Mouse (Mus musculus) heart, embryonic 15.5 days (tissue): ENCODE data around the gene Ccr6. TPM values are rescaled to one million over a fixed set of nuclear protein-coding genes. Genes with fewer than 3 reads are reported as not detected.
A peak's percentile ranks its signal among the peaks of the same experiment; 100 is the strongest.
"Not testable (repeated sequence)": the region's sequence is repeated elsewhere in the genome, so short reads cannot be mapped to it uniquely, and the experiment has no call there.

ENCODE experiments used
- ATAC-seq: fragments of 200-750 bp; cut with Nextera tagmentation; replicated peaks from 2 replicates; pipeline ENCODE4 v1.8.0; 2017; ENCODE audit warnings: low read depth, moderate TSS enrichment; ENCODE audit not compliant: insufficient number of reproducible peaks, insufficient read depth, low FRiP score
- H3K27ac ChIP-seq: fragments of 300-500 bp; sonication (generic); 2 replicates; pipeline ENCODE4 v1.5.1; 2015; ENCODE audit warnings: mild to moderate bottlenecking, inconsistent platforms
- H3K27me3 ChIP-seq: fragments of 300-500 bp; sonication (generic); 2 replicates; pipeline ENCODE4 v1.6.1; 2015; ENCODE audit warnings: inconsistent platforms
- H3K36me3 ChIP-seq: fragments of 300-500 bp; sonication (generic); 2 replicates; pipeline ENCODE4 v1.6.1; 2015; ENCODE audit warnings: mild to moderate bottlenecking, inconsistent platforms
- H3K4me1 ChIP-seq: fragments of 300-500 bp; sonication (generic); replicated peaks from 2 replicates; pipeline ENCODE4 v1.6.1; 2015; ENCODE audit warnings: inconsistent platforms
- H3K4me2 ChIP-seq: fragments of 300-500 bp; sonication (generic); 2 replicates; pipeline ENCODE4 v1.6.1; 2015; ENCODE audit warnings: inconsistent platforms, mild to moderate bottlenecking, moderate library complexity
- H3K4me3 ChIP-seq: fragments of 300-500 bp; sonication (generic); 2 replicates; pipeline ENCODE4 v1.5.1; 2015; ENCODE audit warnings: mild to moderate bottlenecking, inconsistent platforms
- H3K9ac ChIP-seq: fragments of 300-500 bp; sonication (generic); 2 replicates; pipeline ENCODE4 v1.6.1; 2015; ENCODE audit warnings: mild to moderate bottlenecking, inconsistent platforms
- H3K9me3 ChIP-seq: fragments of 300-500 bp; sonication (generic); replicated peaks from 2 replicates; pipeline ENCODE4 v1.6.1; 2016; ENCODE audit warnings: inconsistent platforms
- WGBS: fragments of 180-500 bp; shearing (Covaris S2); methylation state at CpG from one replicate; pipeline ENCODE4 v1.1.7; 2015; ENCODE audit warnings: mixed read lengths; 5-methylcytosine and 5-hydroxymethylcytosine counted together
- polyA plus RNA-seq: library from polyadenylated mRNA; unstranded; fragments of >200 nt; fragmentation: Nextera tagmentation; extraction: Ambion mirVana; gene quantifications from 2 replicates; pipeline ENCODE4 v1.2.1, GENCODE M21; 2015

Gene Ccr6
- polyA plus RNA-seq, result 0.21 and 0.41 TPM in 2 replicates

DNA sequence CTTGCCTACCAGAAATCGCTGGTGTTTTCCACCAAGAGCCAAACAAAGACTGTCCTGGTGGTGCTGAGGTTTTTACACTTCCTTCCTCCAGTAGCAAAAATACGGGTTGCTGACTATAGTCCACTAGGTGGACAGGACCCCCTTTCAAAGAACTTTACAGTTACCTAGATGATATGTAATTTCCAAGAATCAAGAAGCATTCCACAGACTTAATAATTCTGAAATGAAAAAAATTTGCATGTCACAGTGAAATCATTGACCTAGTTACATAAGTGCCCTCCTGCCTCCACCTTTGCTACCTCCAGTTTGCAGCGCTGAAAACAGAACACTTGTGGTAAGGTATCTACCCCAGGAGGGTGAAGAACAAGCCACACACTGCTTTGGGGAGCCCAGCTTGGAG is at the start of gene Ccr6:
Gene Ccr6, plus strand, starts transcription at position 301 of the 400 bp plus-strand sequence.
- Histone ChIP-seq H3K9ac (no peak within 1 kb of the TSS), H3K9me3 (no peaks in the 10 kb centered on the region), H3K27me3 (no peaks in the 10 kb centered on the region), H3K27ac (no peak within 1 kb of the TSS), H3K36me3 (no peaks in the 10 kb centered on the region), H3K4me2 (no peak within 1 kb of the TSS), H3K4me1 (no peaks in the 10 kb centered on the region), H3K4me3 (no peak within 1 kb of the TSS)
- 59% methylated on average over 3 of the region's 3 CpGs for WGBS
- ATAC-seq, result no peak

DNA sequence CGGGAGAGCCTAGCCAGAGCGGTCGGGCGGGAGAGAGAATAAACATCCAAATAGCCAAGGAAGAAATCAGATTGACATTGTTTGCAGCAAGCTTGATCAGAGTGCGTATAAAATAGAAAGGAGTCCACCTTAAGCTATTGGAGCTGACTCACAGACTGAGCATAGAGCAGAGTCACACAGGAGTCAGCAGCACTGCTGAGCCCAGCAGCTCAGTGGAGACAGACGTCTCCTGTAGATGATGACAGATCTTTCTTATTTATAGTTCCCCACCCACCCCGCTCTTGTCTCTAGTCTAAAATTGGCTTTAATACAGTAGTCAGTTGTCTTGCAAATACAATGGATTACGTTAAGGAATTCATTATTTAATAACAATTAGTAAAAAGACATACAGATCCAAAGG is 42.2 kb upstream of the Ccr6 start:
- no peak; the same call in 1 of the 2 replicates for ATAC-seq
- Histone ChIP-seq H3K27ac (peak overlapping the region; percentile 43), H3K4me3 (no peak overlapping the region), H3K27me3 (no peaks in the 10 kb centered on the region), H3K4me1 (peaks cover 5% of the 10 kb centered on the region; the same call in 1 of the 2 replicates), H3K4me2 (no peak overlapping the region), H3K9ac (no peak overlapping the region), H3K36me3 (peaks cover 35% of the 10 kb centered on the region), H3K9me3 (no peaks in the 10 kb centered on the region)
- WGBS, result 61% methylated on average over 8 of the region's 8 CpGs

DNA sequence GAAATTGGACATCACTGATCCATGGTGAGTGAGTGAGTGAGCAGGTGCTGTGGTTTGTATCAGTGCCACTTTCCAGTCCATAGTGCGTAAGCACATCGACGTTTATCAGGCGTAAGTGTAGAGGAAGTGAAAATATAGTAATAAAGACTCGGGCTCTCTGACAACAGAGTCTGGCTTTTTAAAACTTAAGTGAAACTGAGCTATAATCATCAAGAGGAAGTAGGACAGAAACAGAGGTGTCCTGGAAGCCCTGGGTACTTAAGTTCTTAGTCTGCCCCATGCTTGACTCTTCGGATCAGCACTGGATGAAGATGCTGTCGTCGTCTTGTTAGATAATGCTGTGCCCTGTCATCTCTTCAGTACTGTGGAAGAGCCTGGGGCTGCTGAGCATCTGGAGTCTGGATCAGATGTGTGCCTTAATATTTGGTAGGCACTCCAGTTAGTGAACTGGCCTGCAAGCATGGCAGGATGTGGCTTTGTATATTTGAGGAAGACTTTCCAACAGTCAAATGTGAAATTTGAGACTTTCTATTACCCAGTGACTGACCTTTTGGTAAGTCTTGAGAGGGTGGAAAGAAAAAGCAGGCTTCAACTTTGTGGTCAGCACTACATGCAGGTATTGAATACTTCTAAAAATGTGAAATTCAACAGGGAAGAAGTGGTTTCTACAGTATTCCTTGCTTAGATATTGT is 40.0 kb upstream of the Ccr6 start:
- no peak overlapping the region for H3K4me3 ChIP-seq
- peaks cover 5% of the 10 kb centered on the region; the same call in 1 of the 2 replicates for H3K4me1 ChIP-seq
- no peaks in the 10 kb centered on the region for H3K9me3 ChIP-seq
- no peak overlapping the region for H3K27ac ChIP-seq
- peaks cover 34% of the 10 kb centered on the region for H3K36me3 ChIP-seq
- no peak overlapping the region for H3K4me2 ChIP-seq
- H3K9ac ChIP-seq, result no peak overlapping the region
- WGBS, result 74% methylated on average over 8 of the region's 8 CpGs
- H3K27me3 ChIP-seq, result no peaks in the 10 kb centered on the region
- no peak for ATAC-seq

DNA sequence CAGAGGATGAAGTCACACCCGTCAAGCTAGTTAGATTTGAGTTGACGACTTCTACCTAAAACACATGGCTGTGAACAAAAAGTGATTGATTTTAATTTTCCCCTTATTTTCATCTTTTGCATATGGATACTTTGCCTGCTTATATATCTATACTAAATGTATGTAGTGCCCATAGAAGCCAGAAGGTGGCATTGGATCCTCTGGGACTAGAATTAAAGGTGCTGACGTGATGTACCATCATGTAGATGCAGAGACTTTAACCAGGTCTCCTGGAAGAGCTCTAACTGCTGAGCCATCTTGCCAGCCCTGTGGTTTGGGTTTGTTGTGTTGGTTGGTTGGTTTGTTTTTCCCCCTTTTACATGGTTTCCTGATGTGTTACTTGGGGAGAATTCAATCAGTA is 38.2 kb upstream of the Ccr6 start:
- H3K27me3 ChIP-seq, result no peaks in the 10 kb centered on the region
- WGBS, result 70% methylated on average over 3 of the region's 3 CpGs
- no peak overlapping the region for H3K4me2 ChIP-seq
- peaks cover 5% of the 10 kb centered on the region; the same call in 1 of the 2 replicates for H3K4me1 ChIP-seq
- H3K4me3 ChIP-seq, result no peak overlapping the region
- no peak for ATAC-seq
- no peak overlapping the region for H3K27ac ChIP-seq
- no peaks in the 10 kb centered on the region for H3K9me3 ChIP-seq
- H3K9ac ChIP-seq, result no peak overlapping the region
- H3K36me3 ChIP-seq, result peaks cover 25% of the 10 kb centered on the region; the same call in 1 of the 2 replicates

DNA sequence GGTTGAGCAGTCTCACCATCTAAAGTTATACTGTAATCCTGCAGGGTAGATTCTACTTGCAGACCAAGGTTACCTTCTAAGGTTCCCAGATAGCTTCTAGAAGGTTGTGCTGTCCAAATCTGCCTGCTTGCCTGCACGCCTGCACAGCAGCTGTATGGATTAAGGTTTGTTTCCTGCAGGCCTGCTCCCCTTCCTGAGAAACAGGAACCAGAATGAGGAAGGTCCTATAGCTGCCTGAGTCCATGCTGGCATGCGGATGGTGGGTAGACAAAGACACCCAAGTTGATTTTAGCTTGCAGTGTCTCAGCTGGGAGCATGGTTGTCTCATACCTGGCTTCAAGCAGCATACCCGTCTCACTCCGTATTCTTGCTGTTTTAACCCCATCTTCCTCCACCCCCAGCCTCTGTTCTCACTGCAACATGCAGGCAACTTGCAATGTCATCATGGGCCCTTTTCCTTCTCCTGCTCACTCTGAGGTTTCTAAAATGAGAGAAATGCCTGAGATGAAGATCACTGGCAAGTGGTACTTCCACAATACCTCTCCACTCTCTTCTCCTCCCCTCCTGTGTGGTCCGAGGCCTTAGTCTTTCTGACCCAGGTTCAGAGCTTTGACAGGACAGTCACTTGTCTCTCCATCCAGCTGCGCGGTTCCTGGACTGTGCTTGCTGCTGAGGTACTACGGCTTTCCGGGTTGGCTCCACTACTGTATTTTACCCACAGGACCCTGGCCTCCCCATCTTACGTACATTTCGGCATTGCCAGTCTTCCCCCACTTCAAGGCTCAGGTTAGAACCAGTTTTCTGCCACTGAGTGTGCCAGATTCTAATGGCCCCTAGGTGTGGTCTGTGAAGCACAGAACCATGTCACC is 36.5 kb upstream of the Ccr6 start:
- no peak for ATAC-seq
- H3K9ac ChIP-seq, result no peak overlapping the region
- no peak overlapping the region for H3K27ac ChIP-seq
- no peaks in the 10 kb centered on the region for H3K9me3 ChIP-seq
- no peak overlapping the region for H3K4me2 ChIP-seq
- H3K4me1 ChIP-seq, result no peaks in the 10 kb centered on the region
- 83% methylated on average over 11 of the region's 11 CpGs for WGBS
- no peaks in the 10 kb centered on the region for H3K27me3 ChIP-seq
- no peak overlapping the region for H3K4me3 ChIP-seq
- peaks cover 25% of the 10 kb centered on the region; the same call in 1 of the 2 replicates for H3K36me3 ChIP-seq

DNA sequence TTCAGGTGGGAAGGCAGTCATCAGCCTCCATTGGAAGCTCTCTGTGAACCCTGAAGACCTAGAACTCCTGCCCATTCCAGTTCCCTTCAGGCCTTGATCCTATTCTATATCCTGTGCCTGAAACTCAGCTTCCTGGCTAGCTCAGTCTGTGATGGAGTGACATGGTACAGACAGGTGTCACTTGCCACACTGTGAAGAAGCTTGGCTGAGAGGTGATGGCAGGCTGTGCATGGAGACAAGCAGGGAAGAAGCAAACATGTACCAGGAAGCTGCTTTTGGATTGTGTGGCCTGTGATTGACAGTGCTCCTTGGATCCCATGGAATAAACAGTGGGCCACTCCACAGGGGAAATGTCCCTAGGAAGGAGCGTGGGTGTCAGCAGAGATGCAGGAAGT is 35.9 kb upstream of the Ccr6 start:
- no peak overlapping the region for H3K4me3 ChIP-seq
- H3K4me1 ChIP-seq, result no peaks in the 10 kb centered on the region
- H3K4me2 ChIP-seq, result no peak overlapping the region
- H3K36me3 ChIP-seq, result peaks cover 18% of the 10 kb centered on the region; the same call in 1 of the 2 replicates
- no peak overlapping the region for H3K27ac ChIP-seq
- WGBS, result 67% methylated on average over 1 of the region's 1 CpGs
- no peaks in the 10 kb centered on the region for H3K9me3 ChIP-seq
- no peaks in the 10 kb centered on the region for H3K27me3 ChIP-seq
- no peak overlapping the region for H3K9ac ChIP-seq
- no peak for ATAC-seq

DNA sequence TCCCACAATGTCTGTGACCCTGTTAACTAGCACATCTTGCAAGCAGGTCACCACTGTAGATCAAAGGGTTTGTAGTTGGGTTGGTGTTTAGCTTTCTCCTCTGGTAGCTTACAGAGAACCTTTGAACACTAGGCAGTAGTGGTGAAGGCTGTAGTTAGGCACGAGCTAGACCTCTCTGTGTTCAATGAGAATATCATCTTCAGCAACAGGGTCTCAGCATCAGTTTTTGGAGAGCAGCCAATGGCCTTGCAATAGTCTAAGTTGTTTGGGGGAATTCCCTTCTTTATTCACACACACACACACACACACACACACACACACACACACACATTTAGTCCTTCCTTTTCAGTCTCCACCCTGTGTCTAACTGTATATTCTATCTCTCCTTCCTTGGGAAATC is 32.4 kb upstream of the Ccr6 start:
- no peak overlapping the region for H3K9ac ChIP-seq
- no peaks in the 10 kb centered on the region for H3K27me3 ChIP-seq
- H3K4me1 ChIP-seq, result no peaks in the 10 kb centered on the region
- no peak overlapping the region for H3K4me3 ChIP-seq
- H3K4me2 ChIP-seq, result no peak overlapping the region
- H3K36me3 ChIP-seq, result no peaks in the 10 kb centered on the region
- H3K9me3 ChIP-seq, result no peaks in the 10 kb centered on the region
- no peak for ATAC-seq
- H3K27ac ChIP-seq, result no peak overlapping the region
- WGBS, result 59% methylated on average over 1 of the region's 1 CpGs

DNA sequence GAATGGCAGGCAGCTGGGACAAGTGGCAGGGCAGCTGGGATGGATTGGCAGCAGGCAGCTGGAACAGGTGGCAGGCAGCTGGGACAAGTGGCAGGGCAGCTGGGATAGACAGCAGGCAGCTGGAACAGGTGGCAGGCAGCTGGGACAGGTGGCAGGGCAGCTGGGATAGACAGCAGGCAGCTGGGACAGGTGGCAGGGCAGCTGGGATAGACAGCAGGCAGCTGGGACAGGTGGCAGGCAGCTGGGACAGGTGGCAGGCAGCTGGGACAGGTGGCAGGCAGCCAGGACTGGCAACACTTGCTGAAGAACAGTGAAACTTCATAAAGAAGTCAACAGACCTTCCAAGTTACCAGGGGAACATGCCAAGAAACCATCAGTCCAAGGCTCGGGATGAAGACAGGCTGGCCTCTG is 30.6 kb upstream of the Ccr6 start:
- 65% methylated on average over 1 of the region's 1 CpGs for WGBS
- H3K4me1 ChIP-seq, ATAC-seq, H3K27me3 ChIP-seq, H3K36me3 ChIP-seq, H3K4me3 ChIP-seq, H3K27ac ChIP-seq, H3K9me3 ChIP-seq, H3K4me2 ChIP-seq, H3K9ac ChIP-seq: not testable (repeated sequence)

DNA sequence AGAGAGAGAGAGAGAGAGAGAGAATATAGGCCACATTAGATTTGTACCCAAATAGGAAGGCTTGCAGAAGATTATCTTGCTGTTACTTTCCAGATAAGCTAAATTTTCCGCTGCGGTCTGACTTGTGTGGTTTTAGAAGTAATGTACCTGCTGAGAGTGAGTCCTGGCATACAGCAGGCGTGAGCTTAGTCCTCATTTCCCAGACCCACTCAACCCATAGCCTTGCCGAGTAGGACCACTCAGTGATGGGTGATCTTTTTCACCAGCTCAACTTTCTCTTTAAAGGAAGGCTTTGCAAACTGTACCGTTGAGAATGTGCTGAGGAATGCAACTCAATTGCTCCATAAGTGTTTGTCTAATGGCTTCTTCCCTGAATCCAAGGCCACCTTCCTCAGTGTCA is 29.2 kb upstream of the Ccr6 start:
- 63% methylated on average over 5 of the region's 5 CpGs for WGBS
- Histone ChIP-seq H3K9ac (no peak overlapping the region), H3K4me1 (no peaks in the 10 kb centered on the region), H3K4me2 (no peak overlapping the region), H3K27me3 (0 out of 2 replicates have a peak, but pooled peaks cover 4% of the 10 kb centered on the region), H3K4me3 (no peak overlapping the region), H3K36me3 (no peaks in the 10 kb centered on the region), H3K27ac (no peak overlapping the region), H3K9me3 (no peaks in the 10 kb centered on the region)
- ATAC-seq, result no peak

DNA sequence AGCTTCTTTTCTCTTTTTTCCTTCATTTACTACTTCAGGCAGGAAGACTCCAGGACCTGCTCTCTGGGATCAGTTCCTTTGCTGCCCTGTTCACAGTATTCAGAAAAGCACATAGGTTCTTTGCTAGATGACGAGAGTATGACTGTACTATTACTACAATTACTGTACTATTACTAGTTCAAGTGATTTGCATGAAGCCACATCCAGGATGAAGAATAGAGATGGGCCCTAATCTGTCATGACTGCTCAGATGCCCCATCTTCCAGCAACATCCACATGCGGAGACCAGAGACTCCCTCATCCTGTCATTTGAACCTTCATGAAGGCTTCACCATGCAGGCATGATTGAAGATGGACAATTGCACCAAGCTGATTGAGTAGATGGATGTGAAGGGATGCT is 26.1 kb upstream of the Ccr6 start:
- Histone ChIP-seq H3K36me3 (no peaks in the 10 kb centered on the region), H3K9ac (no peak overlapping the region), H3K27ac (no peak overlapping the region), H3K9me3 (no peaks in the 10 kb centered on the region), H3K4me3 (no peak overlapping the region), H3K27me3 (peaks cover 9% of the 10 kb centered on the region; the same call in 1 of the 2 replicates), H3K4me1 (no peaks in the 10 kb centered on the region), H3K4me2 (no peak overlapping the region)
- ATAC-seq, result no peak
- 74% methylated on average over 2 of the region's 2 CpGs for WGBS

DNA sequence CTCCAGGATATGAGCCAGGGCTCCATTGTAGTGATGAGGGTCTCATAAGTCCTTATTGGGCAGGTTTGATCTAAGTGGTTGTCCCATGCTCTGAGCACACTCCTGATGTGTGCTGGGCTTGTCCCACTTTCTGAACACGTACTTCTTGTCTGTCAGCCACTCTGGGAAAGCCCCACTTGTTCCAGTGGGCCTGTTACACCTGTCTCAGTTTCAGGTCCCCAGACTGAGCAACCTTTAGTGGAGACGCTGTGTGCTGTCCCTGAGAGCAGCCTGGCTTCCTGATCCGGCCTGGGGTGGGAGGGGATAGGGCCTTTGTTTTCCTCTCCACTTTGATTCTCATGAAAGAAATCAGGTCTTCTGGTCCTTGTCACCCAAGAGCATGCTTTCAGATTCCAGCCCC is 25.7 kb upstream of the Ccr6 start:
- H3K4me3 ChIP-seq, result no peak overlapping the region
- no peaks in the 10 kb centered on the region for H3K4me1 ChIP-seq
- H3K27ac ChIP-seq, result no peak overlapping the region
- ATAC-seq, result no peak
- peaks cover 9% of the 10 kb centered on the region; the same call in 1 of the 2 replicates for H3K27me3 ChIP-seq
- no peaks in the 10 kb centered on the region for H3K36me3 ChIP-seq
- 52% methylated on average over 3 of the region's 3 CpGs for WGBS
- H3K9me3 ChIP-seq, result no peaks in the 10 kb centered on the region
- H3K4me2 ChIP-seq, result no peak overlapping the region
- no peak overlapping the region for H3K9ac ChIP-seq
